Mouse (Mus musculus) MEL-GATA-1-ER (cell line): ENCODE measurements around the gene Dcaf12.
A peak's percentile ranks its signal among the peaks of the same experiment; 100 is the strongest.

Source experiments
- DNase-seq: peaks from one replicate; pipeline ENCODE4 v3.0.0-alpha.2; 2012; ENCODE audit warnings: low read depth; ENCODE audit errors: extremely low read depth

Gene Dcaf12

DNA sequence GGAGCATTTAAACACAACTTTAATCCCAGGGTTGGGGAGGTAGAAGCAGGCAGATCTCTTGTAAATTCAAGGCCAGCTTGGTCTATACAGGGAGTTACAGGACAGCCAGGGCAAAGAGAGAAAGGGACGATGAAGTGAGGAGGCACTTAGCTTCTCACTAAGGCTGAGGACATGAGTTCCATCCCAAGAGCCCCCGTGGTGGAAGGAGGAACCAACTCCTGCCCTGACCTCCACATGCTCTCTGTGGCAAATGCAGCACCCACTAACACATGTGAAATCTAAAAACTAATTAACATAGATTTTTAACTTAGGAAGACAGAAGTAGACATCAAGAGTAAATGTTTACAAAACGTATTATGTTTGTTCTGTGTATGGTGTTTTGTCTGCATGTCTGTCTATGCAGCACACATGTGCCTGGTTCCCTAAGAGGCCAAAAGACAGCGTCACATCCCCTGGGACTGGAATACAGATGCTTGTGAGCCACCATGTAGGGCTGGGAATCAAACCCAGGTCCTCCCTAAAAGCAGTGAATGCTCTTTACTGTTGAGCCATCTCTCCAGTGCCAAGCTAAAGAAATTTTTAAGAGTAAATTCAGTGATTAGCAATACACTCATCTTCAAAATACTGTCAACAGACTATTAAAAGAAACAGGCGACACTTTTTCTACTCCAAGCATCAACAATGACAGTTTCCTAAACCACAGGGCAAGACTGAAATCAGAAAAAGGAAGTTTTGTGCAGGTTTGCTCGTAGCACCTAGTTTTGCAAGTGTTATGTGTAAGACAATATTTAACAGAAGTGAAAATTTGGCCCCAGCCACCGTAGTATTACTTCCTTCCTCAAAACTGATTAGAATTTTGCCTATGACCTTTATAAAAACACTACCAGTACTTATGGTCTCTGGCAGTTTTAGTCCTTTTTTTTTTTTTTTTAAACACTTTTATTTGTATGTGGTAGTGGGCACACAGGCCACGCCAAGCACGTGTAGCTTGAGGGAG lies 3.8 kb downstream of the Dcaf12 start:
- DNase-seq: no peak

DNA sequence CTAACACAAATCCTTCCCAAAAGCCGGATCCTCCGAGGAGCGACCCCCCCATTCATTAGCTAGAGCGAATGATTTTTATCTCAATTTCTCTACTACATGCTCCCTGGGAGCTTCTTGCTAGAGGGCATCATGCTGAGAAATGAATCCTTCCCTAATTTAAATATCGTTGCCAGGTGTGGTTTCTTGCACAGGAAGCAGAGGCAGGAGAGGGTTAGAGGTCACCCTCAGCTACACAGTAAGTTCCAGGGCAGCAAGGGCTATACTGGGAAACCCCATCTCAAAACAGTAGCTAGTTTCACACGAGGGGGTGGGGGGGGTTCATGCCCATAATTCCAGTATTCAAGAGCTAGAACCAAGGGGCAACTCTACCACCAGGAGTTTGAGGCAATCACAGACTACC lies 7.3 kb downstream of the Dcaf12 start:
- DNase-seq: no peak

DNA sequence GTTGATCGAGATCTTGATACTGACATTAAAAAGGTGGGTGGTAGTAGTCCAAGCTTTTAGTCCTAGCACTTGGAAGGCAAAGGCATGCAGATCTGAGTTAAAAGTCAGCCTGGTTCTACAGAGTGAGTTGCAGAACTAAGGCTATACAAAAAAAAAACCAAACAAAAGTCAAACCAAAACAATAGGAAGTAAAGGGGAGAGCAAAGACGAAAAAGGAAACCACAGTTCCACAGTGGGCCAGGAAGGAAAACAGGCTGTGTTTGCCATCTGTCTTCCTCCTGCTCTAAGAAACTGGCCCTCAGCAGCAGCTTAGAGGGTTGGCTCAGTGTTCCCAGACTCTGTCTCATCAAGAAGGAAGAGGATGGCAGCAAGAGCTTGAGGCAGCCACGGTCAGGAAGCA lies 10.4 kb downstream of the Dcaf12 start:
- no peak for DNase-seq

DNA sequence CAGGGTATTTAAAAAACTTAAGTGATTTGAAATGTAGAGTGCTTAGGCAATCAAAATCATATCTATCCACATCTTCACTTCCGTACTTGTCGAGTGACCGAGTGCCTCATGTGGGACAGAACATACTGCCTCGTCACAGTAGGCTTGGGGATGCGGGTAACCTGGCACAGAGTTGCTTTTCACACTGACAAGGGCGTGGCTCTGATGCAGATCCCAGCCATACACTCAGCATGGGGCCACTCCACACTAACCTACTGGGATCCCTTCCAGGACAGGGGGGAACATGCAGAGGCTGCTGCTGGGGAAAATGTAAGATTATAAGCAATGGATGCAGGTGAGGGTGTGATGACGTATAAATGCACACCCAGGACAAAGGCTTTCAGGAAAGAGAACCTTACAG lies 11.0 kb downstream of the Dcaf12 start:
- no peak for DNase-seq

DNA sequence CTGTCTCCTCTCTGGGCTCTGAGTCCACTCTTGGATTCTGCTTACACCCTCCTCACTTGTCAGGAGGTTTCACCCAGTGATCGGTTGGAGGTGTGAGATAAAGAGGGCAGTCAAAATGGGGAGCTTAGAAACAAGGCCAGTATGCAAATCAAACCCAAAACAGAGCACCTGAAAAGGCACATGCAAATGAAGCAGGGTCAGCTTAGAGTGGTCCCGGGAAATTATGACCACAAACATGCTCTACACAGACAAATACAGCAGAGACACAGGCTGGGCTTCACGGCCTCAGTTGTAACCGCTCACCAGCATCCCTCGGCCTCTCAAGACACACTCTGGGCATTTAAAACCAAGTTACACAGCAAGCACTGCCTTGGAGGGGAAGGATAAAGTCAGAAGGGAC lies 15.7 kb downstream of the Dcaf12 start:
- no peak for DNase-seq

DNA sequence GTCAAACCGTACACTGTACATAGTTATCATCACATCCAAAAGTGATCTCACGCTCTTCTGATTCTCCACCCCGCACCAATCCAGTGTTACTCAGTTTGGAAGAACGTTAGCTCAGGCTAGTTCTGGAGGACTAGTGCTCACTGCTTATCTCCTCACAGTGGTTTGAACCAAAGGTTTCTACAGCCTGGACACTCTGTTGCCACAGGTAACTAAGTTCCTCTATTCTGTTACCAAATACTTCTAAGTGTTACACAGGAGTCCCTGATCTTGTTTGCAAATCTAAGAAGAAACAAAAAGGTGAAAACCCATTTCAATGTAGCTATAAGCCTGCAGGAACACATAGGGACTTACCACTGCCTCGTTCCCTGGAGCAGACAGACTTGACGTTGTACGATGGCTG lies 18.7 kb downstream of the Dcaf12 start:
- no peak for DNase-seq

DNA sequence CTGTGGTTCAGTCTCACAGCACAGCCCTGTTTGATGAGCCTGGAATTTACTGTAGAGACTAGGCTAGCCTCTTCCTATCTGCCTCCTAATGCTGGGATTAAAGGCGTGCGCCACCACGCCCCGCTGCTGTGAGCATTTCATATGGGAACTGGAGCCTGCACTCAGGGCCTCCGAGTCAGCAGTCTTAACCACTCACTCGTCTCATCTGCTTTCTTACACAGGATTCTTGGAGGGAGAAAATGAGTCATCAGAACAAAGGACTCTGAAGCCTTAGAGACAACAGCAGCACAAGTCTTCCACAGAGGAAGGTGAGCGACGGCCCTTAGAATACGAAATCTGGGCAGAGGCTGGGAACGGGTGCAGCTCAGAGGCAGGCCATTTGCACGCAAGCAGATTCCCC lies 19.2 kb downstream of the Dcaf12 start:
- no peak for DNase-seq

DNA sequence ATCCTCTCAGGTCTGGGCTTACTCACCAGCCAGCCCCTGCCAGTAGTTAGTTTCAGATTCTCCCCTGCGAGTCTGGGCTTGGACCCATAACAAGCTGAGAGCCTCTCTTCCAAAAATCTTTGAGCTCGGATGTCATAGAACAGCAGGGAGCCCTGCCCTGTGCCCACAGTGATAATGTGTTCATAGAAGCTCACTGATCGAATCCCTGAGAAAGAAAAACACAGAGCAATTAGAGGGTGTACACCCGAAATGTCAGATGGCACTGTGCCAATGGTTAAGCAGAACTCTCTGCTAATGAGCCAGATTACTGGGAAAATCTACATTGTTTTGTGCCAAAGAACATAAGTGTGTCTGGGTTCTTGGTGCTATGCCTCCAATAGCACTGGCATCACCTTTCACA lies 20.8 kb downstream of the Dcaf12 start:
- no peak for DNase-seq

DNA sequence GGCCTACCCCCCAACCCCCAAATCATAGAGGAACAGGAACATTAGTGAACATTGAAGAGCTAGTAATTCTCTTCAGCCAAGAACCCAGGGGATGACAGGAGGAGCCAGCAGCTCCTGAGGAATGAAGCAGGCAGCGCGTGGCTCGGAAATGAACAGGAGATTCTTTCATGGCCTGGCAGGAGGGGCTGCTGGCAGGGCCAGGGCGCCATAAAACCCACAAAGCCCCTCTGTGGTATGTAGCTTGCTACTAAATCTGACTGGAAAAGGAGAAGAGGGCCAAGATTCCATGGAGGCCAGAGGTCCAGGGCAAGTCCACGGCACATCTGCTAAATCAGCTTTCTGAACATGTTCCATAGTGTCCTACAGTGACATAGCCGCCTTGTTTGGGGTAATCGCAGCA lies 24.9 kb downstream of the Dcaf12 start:
- DNase-seq: no peak

DNA sequence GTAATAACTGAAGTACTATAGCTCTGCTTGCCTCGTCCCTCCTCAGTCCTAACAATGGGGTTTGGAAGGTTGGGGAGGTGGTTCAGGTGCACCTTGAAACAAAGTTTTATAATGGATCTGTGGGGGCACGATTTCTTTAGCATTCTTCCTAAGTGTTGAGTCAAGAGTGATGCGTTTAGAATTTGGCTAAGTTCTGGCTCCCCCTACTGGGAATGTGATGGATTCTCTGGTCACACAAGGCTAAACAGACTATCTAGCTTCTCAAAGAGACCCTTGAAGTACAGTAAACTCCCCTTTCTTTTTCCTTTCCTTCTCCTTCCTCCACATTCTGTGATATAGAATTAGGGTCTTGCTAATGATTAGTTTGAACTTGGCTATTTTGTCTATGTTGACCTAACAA lies 28.3 kb downstream of the Dcaf12 start:
- peak; percentile 41 for DNase-seq

DNA sequence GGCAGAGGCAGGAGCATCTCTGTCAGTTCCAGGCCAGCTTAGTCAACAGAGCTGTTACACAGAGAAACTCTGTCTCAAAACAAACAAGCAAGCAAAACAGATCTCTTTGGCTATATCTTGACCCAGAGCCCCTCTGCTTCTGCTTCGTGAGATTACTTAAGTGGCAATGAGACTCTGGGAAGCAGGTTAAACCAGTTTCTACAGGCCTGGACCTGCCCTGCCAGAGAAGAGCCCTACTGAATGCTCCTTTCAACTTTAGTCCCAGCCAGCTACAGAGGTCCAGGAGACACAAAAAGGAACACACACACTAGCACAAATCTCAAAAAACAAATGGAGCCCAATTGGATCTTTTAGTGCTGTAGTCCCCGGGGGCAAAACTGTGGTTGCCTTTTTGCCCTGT lies 30.6 kb downstream of the Dcaf12 start:
- DNase-seq: no peak

DNA sequence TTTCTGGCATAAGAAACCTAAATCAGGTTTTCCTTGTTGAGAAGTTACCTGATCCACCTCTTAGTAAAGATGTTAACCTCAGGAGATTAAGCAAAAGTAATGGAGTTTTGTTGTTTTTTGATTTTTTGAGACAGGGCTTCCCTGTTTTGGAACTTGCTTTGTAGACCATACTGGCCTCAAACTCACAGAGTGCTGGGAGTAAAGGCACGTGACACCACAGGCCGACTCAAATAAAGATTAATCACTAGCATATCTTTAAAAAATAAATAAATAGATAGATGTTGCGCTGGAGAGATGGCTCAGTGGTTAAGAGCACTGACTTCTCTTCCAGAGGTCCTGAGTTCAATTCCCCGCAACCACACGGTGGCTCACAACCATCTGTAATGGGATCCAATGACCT lies 38.8 kb downstream of the Dcaf12 start:
- no peak for DNase-seq

DNA sequence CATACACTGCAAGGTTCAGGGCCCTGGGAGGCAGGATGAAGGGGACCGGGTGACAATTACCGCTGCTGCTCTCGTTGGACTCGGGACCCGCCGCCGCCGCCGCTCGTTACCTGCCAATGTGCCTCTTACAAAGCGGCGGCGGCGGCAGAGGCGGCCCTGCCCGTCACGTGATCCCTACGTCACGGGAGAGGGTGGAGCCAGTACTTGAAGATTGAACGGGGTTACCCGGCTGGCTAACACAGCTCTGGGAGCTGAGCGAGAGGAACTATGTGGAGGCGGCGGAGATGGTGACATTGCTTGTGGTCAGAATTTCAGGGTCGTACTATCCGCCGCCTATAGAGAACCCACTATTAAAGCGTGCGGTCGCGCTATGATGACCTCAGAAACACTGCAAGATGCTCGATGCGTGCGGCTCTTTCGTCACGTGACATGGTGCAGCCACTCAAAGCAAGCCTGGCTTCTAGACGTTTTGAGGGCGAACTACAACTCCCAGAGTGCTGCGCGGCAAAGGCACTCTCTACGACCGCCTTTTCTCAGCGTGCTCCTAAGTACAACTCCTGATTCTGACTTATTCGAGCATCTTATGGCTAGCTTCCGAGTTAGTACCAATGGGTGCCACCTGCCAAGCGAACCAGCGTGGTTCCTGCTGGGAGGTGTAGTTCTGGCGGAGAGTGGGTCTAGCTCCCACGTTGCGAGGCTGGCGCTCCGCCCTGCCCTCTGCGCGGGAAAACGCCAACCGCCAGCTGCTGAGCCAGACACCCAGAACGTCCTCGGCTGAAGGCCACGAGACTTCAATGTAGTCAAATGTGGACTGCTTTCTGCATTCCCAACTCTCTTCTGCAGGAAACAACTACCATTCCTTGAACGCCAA lies 39.5 kb downstream of the Dcaf12 start, which contains the start of gene Ubap2:
Ubap2 (minus strand) TSS at position 165 of the 871 bp plus-strand sequence.
- peak; percentile 98 for DNase-seq

DNA sequence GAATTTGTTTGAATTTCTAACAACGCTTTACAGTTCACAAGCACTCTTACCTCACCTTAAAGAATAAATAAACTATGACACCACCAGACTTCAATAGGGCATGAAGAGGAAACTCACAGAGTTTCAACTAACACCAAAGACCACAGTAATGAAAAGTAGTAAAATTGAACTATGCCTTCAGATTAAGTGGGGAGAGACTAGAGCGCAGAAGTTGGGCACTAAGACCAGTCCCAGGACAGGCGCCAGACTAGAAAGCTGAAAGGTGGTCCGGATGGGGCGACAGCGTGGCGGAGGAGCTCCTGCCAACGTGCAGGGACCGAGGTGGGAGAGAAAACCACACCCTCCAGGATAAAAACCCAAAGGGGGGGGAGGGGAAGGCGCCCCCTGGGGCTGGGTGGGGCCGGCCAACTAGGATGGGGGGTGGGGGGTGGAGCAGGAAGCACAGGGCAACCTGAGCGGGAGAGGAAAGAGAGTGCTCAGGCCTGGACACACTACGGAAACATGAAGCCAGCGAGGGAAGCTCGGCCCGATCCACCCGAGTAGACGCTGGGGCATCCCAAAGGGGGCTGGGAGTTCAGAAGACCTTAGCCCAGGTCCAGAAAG lies 40.2 kb downstream of the Dcaf12 start:
- DNase-seq: peak; percentile 46

DNA sequence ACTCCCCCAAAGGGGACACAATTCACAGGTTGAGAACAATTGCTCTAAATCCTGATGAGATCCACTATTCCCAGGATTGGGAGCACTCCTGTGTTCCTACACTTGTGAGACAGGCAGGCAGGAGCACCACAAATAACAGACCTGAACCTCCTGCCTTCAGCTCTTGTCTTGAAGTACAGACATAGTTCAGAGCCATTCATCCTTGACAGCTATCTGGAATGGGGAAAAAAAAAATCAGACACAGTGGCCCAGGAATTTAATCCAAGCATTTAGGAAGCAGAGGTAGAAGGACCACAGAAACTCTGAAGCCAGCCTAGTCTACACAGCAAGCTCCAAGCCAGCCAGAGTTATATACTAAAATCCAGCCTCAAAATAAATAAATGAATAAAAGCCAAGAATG lies 46.6 kb downstream of the Dcaf12 start:
- no peak for DNase-seq

DNA sequence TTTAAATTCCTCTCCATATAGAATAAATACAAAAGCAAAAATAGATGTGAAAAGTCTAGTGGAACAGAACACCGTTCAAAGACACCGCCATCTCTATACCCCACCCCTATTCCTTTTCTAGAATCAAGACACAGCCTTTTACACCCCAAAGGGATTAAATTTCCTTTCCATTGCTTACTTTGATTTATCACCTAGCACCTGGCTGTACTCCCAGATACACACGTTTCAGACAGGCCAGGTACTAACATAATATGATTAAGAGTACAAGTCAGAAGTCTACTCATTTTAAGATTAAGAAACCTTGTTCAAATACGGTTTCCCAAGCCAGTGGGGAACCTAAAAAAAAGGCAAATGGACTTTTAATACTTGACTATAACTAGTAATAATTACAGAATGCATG lies 48.3 kb downstream of the Dcaf12 start:
- DNase-seq: no peak

DNA sequence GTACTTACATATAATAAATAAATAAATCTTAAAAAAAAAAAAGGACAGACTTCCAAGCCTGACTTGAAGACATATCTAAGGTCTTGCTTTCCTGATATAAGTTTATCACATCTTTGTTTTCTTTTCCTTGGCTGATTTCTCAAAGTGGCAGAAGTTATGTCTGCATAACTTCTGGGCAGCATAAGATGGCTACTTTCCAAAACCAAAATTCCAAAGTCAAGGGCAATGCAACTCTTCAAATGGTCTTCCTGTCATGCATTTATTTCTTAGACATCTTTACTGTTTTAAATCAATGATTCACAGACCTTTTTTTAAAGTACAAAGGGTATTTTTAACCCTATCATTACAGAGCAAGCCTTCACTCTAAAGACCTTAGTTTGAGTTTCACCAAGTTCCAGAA lies 54.0 kb downstream of the Dcaf12 start:
- no peak for DNase-seq

DNA sequence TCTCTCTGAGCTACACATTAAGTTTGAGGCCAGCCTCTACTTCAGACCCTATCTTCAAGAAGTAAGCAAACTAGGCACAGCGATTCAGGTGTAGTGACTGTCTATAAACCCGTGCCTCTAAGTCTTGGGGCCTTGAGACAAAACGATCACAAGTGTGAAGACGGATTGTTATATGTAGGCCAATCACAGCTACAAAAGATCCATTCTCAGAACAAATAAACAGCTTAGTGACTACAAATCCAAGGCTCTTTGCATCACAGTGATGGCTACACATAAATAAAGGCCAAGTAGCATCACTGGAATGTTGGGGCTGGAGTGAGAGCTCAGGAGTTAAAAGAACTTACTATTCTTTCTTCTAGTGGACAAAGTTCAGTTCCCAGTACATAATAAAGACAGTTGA lies 55.7 kb downstream of the Dcaf12 start:
- DNase-seq: no peak

DNA sequence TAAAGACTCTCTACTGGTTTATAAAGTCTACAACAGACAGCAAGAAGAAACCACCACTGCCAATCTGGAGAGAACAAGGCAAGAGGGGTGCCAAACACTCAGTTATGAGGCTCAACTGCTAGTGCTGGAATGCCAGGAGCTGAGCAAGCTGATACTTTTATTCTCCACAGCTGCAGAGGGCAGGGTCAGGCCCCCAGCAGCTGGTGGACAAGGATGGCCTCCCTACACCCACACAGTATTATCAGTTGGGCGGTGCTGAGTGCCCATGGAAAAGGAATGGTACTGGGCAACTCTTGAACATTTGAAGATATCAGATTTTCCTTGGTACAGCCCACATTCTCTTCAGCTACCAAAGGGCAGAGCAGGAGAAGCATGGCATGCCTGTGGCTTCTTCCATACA lies 56.9 kb downstream of the Dcaf12 start:
- DNase-seq: no peak

DNA sequence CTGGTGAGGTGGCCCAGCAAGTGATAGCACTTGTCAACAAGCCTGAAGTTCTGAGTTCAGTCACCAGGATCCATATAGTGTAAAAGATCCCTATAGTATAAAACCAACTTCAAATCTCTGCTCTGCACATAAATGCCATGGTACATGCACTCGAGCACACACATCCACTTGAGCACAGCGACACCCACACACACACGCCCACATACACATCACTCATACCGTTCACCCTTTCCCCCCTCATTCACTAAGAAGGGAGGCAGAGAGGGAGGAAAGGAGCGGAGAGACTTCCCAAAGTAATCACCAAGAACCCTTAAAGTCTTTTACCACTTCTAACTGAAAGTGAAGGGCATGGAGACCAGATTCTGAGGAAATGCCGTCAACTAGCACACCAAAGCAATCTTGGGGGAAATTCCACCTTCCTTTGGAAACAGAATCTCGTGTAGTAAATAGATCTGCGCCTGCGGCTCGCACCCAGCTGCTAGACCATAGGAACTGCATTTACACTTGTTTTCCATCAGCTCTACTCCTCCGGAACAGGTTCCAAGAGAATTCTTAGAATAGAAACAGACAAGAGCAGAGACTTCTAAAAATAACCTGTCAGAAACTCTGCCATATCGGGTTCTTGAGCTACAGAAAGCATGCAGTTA lies 59.0 kb downstream of the Dcaf12 start:
- no peak for DNase-seq

DNA sequence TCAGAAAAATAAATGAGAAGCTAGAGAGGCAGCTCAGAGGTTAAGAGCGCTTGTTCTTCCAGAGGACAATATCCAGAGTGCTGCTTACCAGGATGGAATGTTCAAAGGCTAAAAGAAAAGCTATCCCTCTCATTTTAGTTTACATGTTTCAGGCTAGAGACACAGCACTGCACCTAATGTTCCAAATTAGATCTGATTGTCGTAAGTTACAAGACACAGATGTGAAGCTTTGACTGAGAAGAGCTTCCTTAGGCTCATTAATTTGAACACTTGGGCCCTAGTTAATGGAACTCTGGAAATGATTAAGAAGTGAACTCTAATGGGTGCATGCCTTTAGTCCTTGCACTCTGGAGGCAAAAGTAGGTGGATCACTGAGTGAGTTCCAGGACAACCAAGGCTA lies 60.9 kb downstream of the Dcaf12 start:
- DNase-seq: no peak
